Mouse (Mus musculus): ENCODE data around the gene Trmt13. TPM values are rescaled to one million over a fixed set of nuclear protein-coding genes. Genes with fewer than 3 reads are reported as not detected.

Trmt13 gene
- total RNA-seq, 2 experiments from 2014 or later, result 6.2 TPM

GRCm38 (mm10) chr3:116648805-116649204 is 34.4 kb upstream of the Trmt13 start:
- no peak for TF ChIP-seq CTCF (IDR thresholded peaks at IDR 0.05)
- H3K4me3 ChIP-seq, result no peak overlapping the region
- no peak overlapping the region for H3K27ac ChIP-seq
- intact Hi-C loops (cut with DNase I), result no loop called here
- no peak for DNase-seq

DNA sequence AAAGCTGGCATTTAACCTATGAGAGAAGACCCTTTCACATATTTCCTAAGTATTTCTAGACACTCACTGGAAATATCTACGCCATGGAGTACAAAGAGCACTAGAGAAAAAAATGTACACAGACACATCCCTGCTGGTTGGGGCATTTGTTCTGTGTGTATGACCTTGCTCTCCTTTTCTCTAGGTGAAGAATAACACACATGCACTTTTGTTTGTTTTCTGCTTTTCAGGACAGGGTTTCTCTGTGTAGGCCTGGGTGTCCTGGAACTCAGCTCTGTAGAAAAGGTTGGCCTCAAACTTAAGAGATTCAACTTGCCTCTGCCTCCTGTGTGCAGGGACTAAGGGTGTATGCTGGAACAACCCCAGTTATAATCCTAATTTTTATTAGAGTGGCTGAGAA is 32.0 kb upstream of the Trmt13 start:
- Histone ChIP-seq H3K27ac (no peak overlapping the region), H3K4me3 (no peak overlapping the region)
- DNase-seq, result no peak
- intact Hi-C loops (cut with DNase I), result no loop called here
- TF ChIP-seq CTCF (IDR thresholded peaks at IDR 0.05), result no peak

DNA sequence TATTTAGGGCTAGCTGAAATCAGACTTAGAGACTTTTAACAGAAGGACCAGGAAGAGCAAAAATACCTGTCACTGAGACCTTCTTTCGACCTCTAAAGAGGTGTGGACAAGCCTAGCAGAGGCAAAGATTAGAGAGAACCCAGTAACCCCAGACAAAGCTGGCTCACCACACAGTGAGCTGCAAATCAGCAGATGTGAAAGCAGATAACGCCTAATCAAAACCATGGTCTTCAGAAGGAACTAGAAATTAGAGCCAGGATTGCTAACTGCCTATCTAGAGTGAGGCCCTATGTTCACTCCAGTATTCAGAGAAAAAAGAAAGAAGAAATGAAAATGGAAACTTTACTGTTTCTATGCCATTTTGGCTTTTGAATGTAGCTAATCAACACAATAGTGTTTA is 28.0 kb upstream of the Trmt13 start:
- DNase-seq, result no peak
- no peak for TF ChIP-seq CTCF (IDR thresholded peaks at IDR 0.05)
- intact Hi-C loops (cut with DNase I), result no loop called here
- Histone ChIP-seq H3K4me3 (no peak overlapping the region), H3K27ac (0 out of 2 replicates have a peak overlapping the region, but pooled peaks have one; percentile 24)

DNA sequence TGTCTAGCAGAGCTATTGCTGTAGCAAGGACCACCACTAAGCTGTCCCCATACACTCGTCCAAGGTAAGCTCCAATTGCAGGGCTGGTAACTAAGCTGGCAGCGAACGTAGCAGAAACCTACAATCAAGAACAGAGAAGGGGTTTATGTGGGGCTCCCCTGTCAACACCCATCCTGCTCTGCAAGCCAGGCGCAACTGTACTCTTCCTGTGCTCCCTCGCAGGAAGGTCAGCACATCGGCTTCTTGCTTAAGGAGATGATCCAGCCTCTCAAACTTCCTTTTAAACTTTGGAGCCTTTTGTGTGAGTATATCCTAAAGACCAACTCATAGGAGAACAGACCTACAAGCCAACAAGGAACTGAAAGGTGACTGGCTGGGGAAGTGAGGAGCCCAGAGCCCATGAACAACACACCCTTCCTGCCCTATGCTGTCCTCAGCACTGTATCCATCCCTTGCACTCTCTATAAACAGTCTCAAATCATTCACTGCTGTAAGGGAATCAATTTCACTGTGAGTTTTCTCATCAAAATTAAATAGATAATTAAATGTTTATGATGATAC is 27.5 kb upstream of the Trmt13 start:
- H3K27ac ChIP-seq, result peak overlapping the region; percentile 24; the same call in 1 of the 2 replicates
- DNase-seq, result no peak
- no peak for TF ChIP-seq CTCF (IDR thresholded peaks at IDR 0.05)
- H3K4me3 ChIP-seq, result no peak overlapping the region; the same call in 1 of the 2 replicates
- intact Hi-C loops (cut with DNase I), result no loop called here

GRCm38 (mm10) chr3:116640024-116640423 is 25.6 kb upstream of the Trmt13 start:
- no peak overlapping the region for H3K27ac ChIP-seq
- no peak overlapping the region for H3K4me3 ChIP-seq
- no peak for DNase-seq
- intact Hi-C loops (cut with DNase I), result no loop called here
- no peak for TF ChIP-seq CTCF (IDR thresholded peaks at IDR 0.05)

DNA sequence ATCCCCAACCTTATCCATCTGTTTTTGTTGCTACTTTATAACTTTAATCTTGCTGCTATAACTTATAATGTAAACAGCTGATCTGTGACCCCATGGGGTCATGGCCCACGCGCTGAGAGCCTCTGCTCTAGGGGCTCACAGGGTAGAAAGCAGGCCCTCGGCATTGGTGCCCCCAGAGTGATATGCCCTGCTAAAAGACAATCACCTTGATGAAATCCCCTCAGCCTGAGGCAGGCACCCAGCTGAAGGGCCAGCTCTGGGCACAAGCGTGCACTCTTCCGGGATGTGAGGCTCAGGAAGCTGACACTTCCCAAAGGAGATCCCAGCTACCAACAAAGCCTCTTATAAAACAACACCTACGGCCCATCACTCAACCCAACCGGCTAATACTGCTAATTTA is 24.2 kb upstream of the Trmt13 start:
- peak overlapping the region; percentile 78 for H3K27ac ChIP-seq
- peak overlapping the region; percentile 22; the same call in 1 of the 2 replicates for H3K4me3 ChIP-seq
- intact Hi-C loops (cut with DNase I), result no loop called here
- no peak for DNase-seq
- no peak for TF ChIP-seq CTCF (IDR thresholded peaks at IDR 0.05)

- no peak for TF ChIP-seq CTCF (IDR thresholded peaks at IDR 0.05)
- DNase-seq, result no peak
- Histone ChIP-seq H3K4me3 (no peak overlapping the region), H3K27ac (peak overlapping the region; percentile 78)
- intact Hi-C loops (cut with DNase I), result no loop called here
Observed at GRCm38 (mm10) chr3:116637693-116638476, 23.5 kb upstream of the Trmt13 start.

DNA sequence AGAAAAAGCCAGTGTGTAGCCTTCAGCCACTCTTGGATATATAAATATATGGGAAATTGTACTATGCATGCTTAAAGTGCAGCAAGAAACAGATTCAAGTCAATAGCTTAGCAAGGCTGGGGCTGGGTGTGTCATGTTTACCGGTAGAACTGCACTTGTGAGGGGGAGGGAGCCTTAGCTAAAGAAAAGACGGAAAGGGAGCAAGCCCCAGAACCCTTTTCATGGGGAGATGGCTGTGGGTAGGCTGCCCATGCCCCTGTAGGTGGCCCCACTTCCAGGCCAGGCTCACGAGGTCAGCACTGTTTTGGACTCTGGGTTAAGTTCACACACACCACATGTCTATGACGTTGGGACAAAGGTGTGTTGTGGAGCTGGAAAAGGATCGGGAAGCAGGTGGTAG is 21.4 kb upstream of the Trmt13 start:
- Histone ChIP-seq H3K27ac (peak overlapping the region; percentile 62), H3K4me3 (no peak overlapping the region)
- no peak for TF ChIP-seq CTCF (IDR thresholded peaks at IDR 0.05)
- intact Hi-C loops (cut with DNase I), result no loop called here
- DNase-seq, result no peak

GRCm38 (mm10) chr3:116634853-116635252 is 20.5 kb upstream of the Trmt13 start:
- no peak overlapping the region for H3K27ac ChIP-seq
- no peak for DNase-seq
- intact Hi-C loops (cut with DNase I), result no loop called here
- no peak overlapping the region for H3K4me3 ChIP-seq
- no peak for TF ChIP-seq CTCF (IDR thresholded peaks at IDR 0.05)

GRCm38 (mm10) chr3:116634091-116634490 is 19.7 kb upstream of the Trmt13 start:
- no peak for TF ChIP-seq CTCF (IDR thresholded peaks at IDR 0.05)
- intact Hi-C loops (cut with DNase I), result no loop called here
- Histone ChIP-seq H3K27ac (no peak overlapping the region), H3K4me3 (no peak overlapping the region)
- DNase-seq, result no peak

GRCm38 (mm10) chr3:116632971-116633370 is 18.6 kb upstream of the Trmt13 start:
- H3K27ac ChIP-seq, result no peak overlapping the region
- no peak for TF ChIP-seq CTCF (IDR thresholded peaks at IDR 0.05)
- no peak overlapping the region for H3K4me3 ChIP-seq
- no peak for DNase-seq
- intact Hi-C loops (cut with DNase I), result no loop called here

DNA sequence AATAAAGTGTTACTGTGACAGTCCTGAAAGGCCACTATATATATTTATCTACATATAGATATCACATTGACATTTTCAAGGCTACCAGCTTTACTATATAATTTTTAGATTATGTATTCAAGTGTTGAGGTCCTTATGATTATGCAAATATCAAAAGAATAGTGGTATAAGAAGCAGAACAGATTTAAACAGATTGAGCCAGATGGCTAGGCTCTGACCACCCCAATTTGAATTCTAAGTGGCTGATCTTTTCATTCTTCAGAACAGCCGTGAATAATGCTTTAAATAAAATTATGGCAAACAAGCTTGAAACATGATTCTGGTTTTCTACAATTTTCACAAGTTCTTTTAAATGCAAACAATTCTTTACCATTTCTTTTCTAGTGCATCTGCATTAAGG is 17.1 kb upstream of the Trmt13 start:
- DNase-seq, result no peak

DNA sequence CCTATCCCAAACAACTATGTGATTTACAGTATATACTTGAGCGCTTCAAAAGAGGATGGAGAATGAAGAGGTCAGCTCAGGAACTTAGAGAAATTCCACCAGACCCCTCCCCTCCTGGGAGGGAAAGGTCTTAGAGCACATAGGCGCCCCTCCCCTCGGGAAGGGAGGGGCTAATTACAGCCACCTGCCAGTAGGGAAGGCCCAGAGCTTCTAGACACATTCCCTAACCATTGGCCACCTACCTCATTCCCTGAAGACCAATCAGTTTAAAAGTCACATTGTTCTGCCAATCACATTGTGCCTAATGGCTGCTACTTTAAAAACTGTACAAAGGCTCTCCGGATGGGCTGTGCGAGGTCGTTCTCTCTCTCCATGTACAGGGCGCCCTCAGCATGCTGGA is 8.3 kb upstream of the Trmt13 start:
- Histone ChIP-seq H3K4me3 (no peak overlapping the region), H3K27ac (no peak overlapping the region)
- intact Hi-C loops (cut with DNase I), result no loop called here
- DNase-seq, result no peak
- no peak for TF ChIP-seq CTCF (IDR thresholded peaks at IDR 0.05)

More for the DNA sequence above, 17.1 kb upstream of the Trmt13 start:
- Histone ChIP-seq H3K27ac (no peak overlapping the region), H3K4me3 (no peak overlapping the region)
- intact Hi-C loops (cut with DNase I), result no loop called here
- no peak for TF ChIP-seq CTCF (IDR thresholded peaks at IDR 0.05)

Measured in gastrocnemius, adult 2 months (tissue).